Mouse (Mus musculus) heart, postnatal 0 days (tissue): ENCODE data around the gene Pid1.

Source experiments
- CTCF ChIP-seq: IDR thresholded peaks from 2 replicates; pipeline ENCODE4 v1.5.1; 2016; ENCODE audit warnings: antibody characterized with exemption, control low read depth, low read depth
- EP300 ChIP-seq: IDR thresholded peaks from 2 replicates; pipeline ENCODE4 v1.6.1; 2016; ENCODE audit warnings: antibody characterized with exemption, low read depth

- TF ChIP-seq CTCF (no peak), EP300 (no peak)
Observed at GRCm38 (mm10) chr1:84382709-84383108, 18.7 kb upstream of the Pid1 start.
